In genomic region chr5:150232159-150233150, GRCm38 (mm10) we compare ENCODE assay signal across 8 mouse cellular contexts.
DNase-seq lines count a peak whose midpoint lies in the region; ATAC-seq and TF ChIP-seq lines count a peak whose summit lies in the region.

No protein-coding gene starts in this region.

- H3K27ac ChIP-seq in forebrain, embryonic 13.5 days = no peak overlapping the region
- H3K27ac ChIP-seq in hindbrain, postnatal 0 days = no peak overlapping the region
- H3K27ac ChIP-seq in olfactory bulb, adult 2 months (ENCODE audit: insufficient read depth, low read depth, low read length) = no peak overlapping the region

- H3K4me1 ChIP-seq in forebrain, embryonic 13.5 days = no peaks in the 10 kb centered on the region
- no peaks in the 10 kb centered on the region; the same call in 1 of the 2 replicates for H3K4me1 ChIP-seq in hindbrain, postnatal 0 days (ENCODE audit: insufficient read depth, low read length)
- no peaks in the 10 kb centered on the region for H3K4me1 ChIP-seq in lung, adult 2 months (ENCODE audit: control insufficient read depth, insufficient read depth, low read length)
- no peaks in the 10 kb centered on the region for H3K4me1 ChIP-seq in olfactory bulb, adult 2 months (ENCODE audit: control insufficient read depth, insufficient read depth, low read length)

- no peak overlapping the region for H3K9ac ChIP-seq in forebrain, embryonic 13.5 days
- no peak overlapping the region for H3K9ac ChIP-seq in hindbrain, postnatal 0 days (replicated peaks; ENCODE audit: low read length)

- WGBS in forebrain, embryonic 13.5 days = 30% methylated on average over 18 of the region's 21 CpGs
- WGBS in hindbrain, postnatal 0 days = 46% methylated on average over 14 of the region's 21 CpGs
- WGBS in lung, adult 2 months = 27% methylated on average over 21 of the region's 21 CpGs
- WGBS in olfactory bulb, adult 2 months = 38% methylated on average over 17 of the region's 21 CpGs

- DNase-seq in gastrocnemius, postnatal 14 days = peak; percentile 15
- no peak for DNase-seq in gastrocnemius, postnatal 36 days
- DNase-seq in hindbrain, postnatal 0 days (ENCODE audit: low spot score) = peak; percentile 64
- peak; percentile 17 for DNase-seq in lung, adult 2 months
- DNase-seq in left cerebral cortex, postnatal 36 days (ENCODE audit: low spot score in 2 of 2) = no peak

- intact Hi-C loops in gastrocnemius, postnatal 14 days (cut with DNase I; ENCODE audit: low total_unique reads) = loop anchor here (10.0 kb wide), 2 partner anchors 122 to 172 kb away; no protein-coding TSS in a partner anchor
- intact Hi-C loops in gastrocnemius, postnatal 36 days (cut with DNase I) = loop anchor here (5.0 kb wide), 2 partner anchors 60 to 165 kb away; no protein-coding TSS in a partner anchor
- intact Hi-C loops in left cerebral cortex, postnatal 36 days (cut with DNase I) = loop anchor here (5.0 to 10.0 kb wide), 2 partner anchors 55 to 192 kb away; no protein-coding TSS in a partner anchor

- no peaks in the 10 kb centered on the region for H3K9me3 ChIP-seq in forebrain, embryonic 13.5 days (replicated peaks)
- no peaks in the 10 kb centered on the region for H3K9me3 ChIP-seq in hindbrain, postnatal 0 days (ENCODE audit: low read length)

- peak overlapping the region; percentile 20 for H3K4me2 ChIP-seq in forebrain, embryonic 13.5 days
- no peak overlapping the region; the same call in 1 of the 2 replicates for H3K4me2 ChIP-seq in hindbrain, postnatal 0 days (ENCODE audit: low read depth, low read length)

- TF ChIP-seq POLR2A in lung, adult 2 months (IDR thresholded peaks at IDR 0.05; ENCODE audit: borderline replicate concordance, extremely low read depth, low read depth, low read length) = no peak
- no peak for TF ChIP-seq POLR2A in olfactory bulb, adult 2 months (IDR thresholded peaks at IDR 0.05; ENCODE audit: insufficient read depth, low read depth, low read length)

- no peaks in the 10 kb centered on the region for H3K27me3 ChIP-seq in forebrain, embryonic 13.5 days
- H3K27me3 ChIP-seq in hindbrain, postnatal 0 days (ENCODE audit: insufficient read depth, low read length) = no peaks in the 10 kb centered on the region

- TF ChIP-seq CTCF in hindbrain, postnatal 0 days (IDR thresholded peaks at IDR 0.05; ENCODE audit: low read depth) = no peak
- TF ChIP-seq CTCF in lung, adult 2 months (IDR thresholded peaks at IDR 0.05; ENCODE audit: insufficient read depth, low read length) = 0 out of 2 replicates have a peak, but pooled peaks have one; percentile 12
- TF ChIP-seq CTCF in olfactory bulb, adult 2 months (IDR thresholded peaks at IDR 0.05; ENCODE audit: insufficient read depth, low read depth, low read length) = peak; percentile 48; the same call in 1 of the 2 replicates

- peak; percentile 74 for ATAC-seq in activated CD4-positive, CD25-positive, alpha-beta regulatory T cell, adult 4 months
- peak; percentile 36 for ATAC-seq in forebrain, embryonic 13.5 days
- peak; percentile 71 for ATAC-seq in hindbrain, postnatal 0 days

- H3K36me3 ChIP-seq in forebrain, embryonic 13.5 days (ENCODE audit: poor library complexity, severe bottlenecking) = no peaks in the 10 kb centered on the region
- no peaks in the 10 kb centered on the region for H3K36me3 ChIP-seq in hindbrain, postnatal 0 days (ENCODE audit: insufficient read depth, low read length)

- no peak overlapping the region for H3K4me3 ChIP-seq in forebrain, embryonic 13.5 days
- H3K4me3 ChIP-seq in hindbrain, postnatal 0 days (ENCODE audit: low read length) = no peak overlapping the region
- no peak overlapping the region for H3K4me3 ChIP-seq in lung, adult 2 months (replicated peaks; ENCODE audit: extremely low read depth, low read depth, low read length)
- no peak overlapping the region for H3K4me3 ChIP-seq in olfactory bulb, adult 2 months (ENCODE audit: insufficient read depth, low read depth, low read length)

Comparison
In these comparisons a context has a peak if more than half of its experiments do, and no peak if none do; other contexts are left out.
1. DNase-seq: peak in gastrocnemius, postnatal 14 days (single experiment), hindbrain, postnatal 0 days (single experiment) and lung, adult 2 months (single experiment); none in gastrocnemius, postnatal 36 days (0 of 2) and left cerebral cortex, postnatal 36 days (0 of 2).
2. Peak in every context shown above with its lines, with median percentiles within 50 percentile points of each other: ATAC-seq.